Mouse (Mus musculus): ENCODE results near the gene Dynlt1a.
"Not testable (repeated sequence)": the region's sequence is repeated elsewhere in the genome, so short reads cannot be mapped to it uniquely, and the experiment has no call there.

The Dynlt1a gene

GRCm38 (mm10) chr17:6317339-6317985, at the start of gene Dynlt1a:
Dynlt1a (minus strand) TSS chr17:6317500.
- peak; percentile 97 to 99 for DNase-seq

- not testable (repeated sequence) for DNase-seq
These were observed 38.0 kb upstream of the Dynlt1a start for GRCm38 (mm10) chr17:6355256-6355655.

- not testable (repeated sequence) for DNase-seq
These were observed 25.4 kb upstream of the Dynlt1a start for GRCm38 (mm10) chr17:6342606-6343294.

GRCm38 (mm10) chr17:6328997-6329396, 11.7 kb upstream of the Dynlt1a start:
- DNase-seq: not testable (repeated sequence)

GRCm38 (mm10) chr17:6327554-6327953, 10.3 kb upstream of the Dynlt1a start:
- DNase-seq: not testable (repeated sequence)

- not testable (repeated sequence) for DNase-seq
These were observed 8.2 kb upstream of the Dynlt1a start for GRCm38 (mm10) chr17:6325543-6325942.

GRCm38 (mm10) chr17:6325021-6325420, 7.7 kb upstream of the Dynlt1a start:
- peak in 1 of 2 experiments; percentile 31 for DNase-seq

GRCm38 (mm10) chr17:6321778-6322101, 4.4 kb upstream of the Dynlt1a start:
- not testable (repeated sequence) for DNase-seq

GRCm38 (mm10) chr17:6321081-6321777, 3.9 kb upstream of the Dynlt1a start:
- DNase-seq: not testable (repeated sequence)

GRCm38 (mm10) chr17:6316379-6317126, 747 bp downstream of the Dynlt1a start:
- peak; percentile 32 to 39 for DNase-seq

- DNase-seq: not testable (repeated sequence)
These were observed 1.6 kb downstream of the Dynlt1a start for GRCm38 (mm10) chr17:6315706-6316105.

- not testable (repeated sequence) for DNase-seq
These were observed 2.8 kb downstream of the Dynlt1a start for GRCm38 (mm10) chr17:6314493-6314892.

- DNase-seq: not testable (repeated sequence)
These were observed 4.5 kb downstream of the Dynlt1a start for GRCm38 (mm10) chr17:6312755-6313154.

GRCm38 (mm10) chr17:6311716-6312115, 5.6 kb downstream of the Dynlt1a start:
- not testable (repeated sequence) for DNase-seq

GRCm38 (mm10) chr17:6306503-6306902, 10.8 kb downstream of the Dynlt1a start:
- not testable (repeated sequence) for DNase-seq

- not testable (repeated sequence) for DNase-seq
These were observed 11.5 kb downstream of the Dynlt1a start for GRCm38 (mm10) chr17:6305656-6306270.

GRCm38 (mm10) chr17:6304891-6305290, 12.4 kb downstream of the Dynlt1a start:
- DNase-seq: not testable (repeated sequence)

GRCm38 (mm10) chr17:6300190-6300863, 17.0 kb downstream of the Dynlt1a start:
- DNase-seq: not testable (repeated sequence)

GRCm38 (mm10) chr17:6297060-6297795, 20.1 kb downstream of the Dynlt1a start:
- DNase-seq: not testable (repeated sequence)

GRCm38 (mm10) chr17:6293882-6294281, 23.4 kb downstream of the Dynlt1a start:
- not testable (repeated sequence) for DNase-seq

GRCm38 (mm10) chr17:6289045-6289444, 28.3 kb downstream of the Dynlt1a start:
- not testable (repeated sequence) for DNase-seq
